Mouse (Mus musculus) telencephalon, adult 2 months (tissue): ENCODE measurements at regions not wholly inside any gene's neighbourhood (a gene's known extent, or its start where the extent isn't known, plus 50 kb on each side); places are given as distances from the start of the nearest gene placed in this dataset.

Source experiments
- DNase-seq: peaks from one replicate; pipeline ENCODE4 v3.0.0-alpha.2; 2011; ENCODE audit warnings: low read depth, low spot score

GRCm38 (mm10) chr9:24942943-24943342 lies 146.3 kb upstream of the Gm10181 start:
- no peak for DNase-seq

- no peak for DNase-seq
Measured at GRCm38 (mm10) chr9:24943830-24944229, 145.4 kb upstream of the Gm10181 start.

- DNase-seq: no peak
Measured at GRCm38 (mm10) chr9:24952516-24952915, 136.7 kb upstream of the Gm10181 start.

- no peak for DNase-seq
Measured at GRCm38 (mm10) chr9:24955641-24956040, 133.6 kb upstream of the Gm10181 start.

GRCm38 (mm10) chr9:24956566-24956965 lies 132.7 kb upstream of the Gm10181 start:
- DNase-seq: no peak

GRCm38 (mm10) chr9:24963290-24963689 lies 125.9 kb upstream of the Gm10181 start:
- DNase-seq: no peak

GRCm38 (mm10) chr9:24967571-24967970 lies 121.7 kb upstream of the Gm10181 start:
- no peak for DNase-seq

- no peak for DNase-seq
Measured at GRCm38 (mm10) chr9:24974021-24974741, 115.0 kb upstream of the Gm10181 start.

- no peak for DNase-seq
Measured at GRCm38 (mm10) chr9:24982796-24983195, 106.4 kb upstream of the Gm10181 start.

- DNase-seq: no peak
Measured at GRCm38 (mm10) chr9:24994491-24994890, 94.7 kb upstream of the Gm10181 start.

- DNase-seq: peak; percentile 55
Measured at GRCm38 (mm10) chr9:25021095-25021691, 68.0 kb upstream of the Gm10181 start.

- DNase-seq: no peak
Measured at GRCm38 (mm10) chr9:25022439-25022838, 66.8 kb upstream of the Gm10181 start.

- no peak for DNase-seq
Measured at GRCm38 (mm10) chr9:25024486-25024885, 64.7 kb upstream of the Gm10181 start.

- DNase-seq: peak; percentile 35
Measured at GRCm38 (mm10) chr9:25027581-25027980, 61.6 kb upstream of the Gm10181 start.

GRCm38 (mm10) chr9:25028305-25028704 lies 60.9 kb upstream of the Gm10181 start:
- peak; percentile 45 for DNase-seq

- DNase-seq: no peak
Measured at GRCm38 (mm10) chr9:25031466-25031865, 57.8 kb upstream of the Gm10181 start.
